Mouse (Mus musculus): ENCODE measurements around the gene Dmbx1.

DNA sequence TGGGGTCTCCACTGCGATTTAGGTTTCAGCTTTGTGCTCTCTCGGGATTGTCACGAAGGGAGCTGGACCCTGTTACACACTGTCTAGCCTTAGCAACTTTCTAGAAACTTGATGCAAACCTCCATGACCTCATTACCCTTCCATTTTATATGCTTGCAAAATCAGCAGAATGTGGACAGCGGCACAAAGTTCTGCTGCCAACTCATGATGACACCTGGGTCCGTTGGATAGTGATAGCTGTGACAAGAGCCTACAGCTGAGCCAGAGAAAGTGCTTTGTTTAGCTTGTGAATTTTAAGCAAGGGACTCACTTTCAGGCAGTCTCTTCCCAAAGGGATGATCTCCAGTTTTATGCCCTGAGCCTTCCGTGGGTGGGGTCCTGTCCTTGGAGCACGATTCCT lies 49.7 kb upstream of the Dmbx1 start:
- no peak for TF ChIP-seq CTCF (IDR thresholded peaks at IDR 0.05; ENCODE audit: insufficient read depth, low read length)
- TF ChIP-seq POLR2A (IDR thresholded peaks at IDR 0.05; ENCODE audit: borderline replicate concordance, extremely low read depth, low read depth, low read length), result no peak

Data from lung, adult 2 months (tissue).